Mouse (Mus musculus) gastrocnemius, postnatal 36 days (tissue): ENCODE measurements around the gene Sertad4. TPM values are rescaled to one million over a fixed set of nuclear protein-coding genes. Genes with fewer than 3 reads are reported as not detected.
A peak's percentile ranks its signal among the peaks of the same experiment; 100 is the strongest.

Source experiments
- DNase-seq, 2 experiments: peaks; one replicate each; pipeline ENCODE4 v3.0.0; 2022
- intact Hi-C: fragments of 180-260 bp; cut with DNase I; formaldehyde crosslinking; loops from one replicate; pipeline ENCODE4 v1.15.1; 2025
- total RNA-seq, 2 experiments: library from RNA; stranded (reverse); gene quantifications; 2 replicates each; pipeline ENCODE4 v1.2.3; 2021

Gene Sertad4
- total RNA-seq, 2 experiments from 2014 or later = 3.4 to 3.7 TPM

- intact Hi-C loops = no loop called here
- DNase-seq = no peak
These were observed 2.1 kb downstream of the Sertad4 start for GRCm38 (mm10) chr1:192853429-192853828.

GRCm38 (mm10) chr1:192852047-192852446 lies 3.5 kb downstream of the Sertad4 start:
- intact Hi-C loops = no loop called here
- no peak for DNase-seq

- DNase-seq = peak; percentile 38 to 42
- intact Hi-C loops = no loop called here
These were observed 3.9 kb downstream of the Sertad4 start for GRCm38 (mm10) chr1:192851640-192852039.

GRCm38 (mm10) chr1:192851126-192851525 lies 4.4 kb downstream of the Sertad4 start:
- DNase-seq = no peak
- intact Hi-C loops = no loop called here

- intact Hi-C loops = no loop called here
- no peak for DNase-seq
These were observed 5.9 kb downstream of the Sertad4 start for GRCm38 (mm10) chr1:192849616-192850015.

- no peak for DNase-seq
- intact Hi-C loops = no loop called here
These were observed 8.3 kb downstream of the Sertad4 start for GRCm38 (mm10) chr1:192847254-192847653.

GRCm38 (mm10) chr1:192841094-192841813 lies 14.3 kb downstream of the Sertad4 start:
- intact Hi-C loops = no loop called here
- no peak for DNase-seq

GRCm38 (mm10) chr1:192840655-192841054 lies 14.9 kb downstream of the Sertad4 start:
- intact Hi-C loops = no loop called here
- DNase-seq = no peak

- intact Hi-C loops = no loop called here
- DNase-seq = no peak
These were observed 20.3 kb downstream of the Sertad4 start for GRCm38 (mm10) chr1:192835211-192835681.

GRCm38 (mm10) chr1:192834361-192835210 lies 21.0 kb downstream of the Sertad4 start:
- intact Hi-C loops = no loop called here
- no peak for DNase-seq

GRCm38 (mm10) chr1:192833586-192833985 lies 22.0 kb downstream of the Sertad4 start:
- DNase-seq = no peak
- intact Hi-C loops = no loop called here

GRCm38 (mm10) chr1:192833097-192833496 lies 22.5 kb downstream of the Sertad4 start:
- intact Hi-C loops = no loop called here
- DNase-seq = no peak

GRCm38 (mm10) chr1:192832338-192832737 lies 23.2 kb downstream of the Sertad4 start:
- intact Hi-C loops = no loop called here
- no peak for DNase-seq

GRCm38 (mm10) chr1:192830444-192830843 lies 25.1 kb downstream of the Sertad4 start:
- intact Hi-C loops = no loop called here
- no peak for DNase-seq

GRCm38 (mm10) chr1:192828928-192829327 lies 26.6 kb downstream of the Sertad4 start:
- no peak for DNase-seq
- intact Hi-C loops = no loop called here

GRCm38 (mm10) chr1:192827955-192828354 lies 27.6 kb downstream of the Sertad4 start:
- intact Hi-C loops = no loop called here
- DNase-seq = no peak

- intact Hi-C loops = no loop called here
- no peak for DNase-seq
These were observed 29.8 kb downstream of the Sertad4 start for GRCm38 (mm10) chr1:192825746-192826145.

- DNase-seq = peak; percentile 34 to 44
- intact Hi-C loops = no loop called here
These were observed 32.7 kb downstream of the Sertad4 start for GRCm38 (mm10) chr1:192822652-192823525.

GRCm38 (mm10) chr1:192822309-192822651 lies 33.3 kb downstream of the Sertad4 start:
- intact Hi-C loops = no loop called here
- no peak for DNase-seq

- intact Hi-C loops = no loop called here
These were observed 37.2 kb downstream of the Sertad4 start for GRCm38 (mm10) chr1:192818334-192818733.

GRCm38 (mm10) chr1:192815789-192816188 lies 39.8 kb downstream of the Sertad4 start:
- intact Hi-C loops = no loop called here
- no peak for DNase-seq

More at GRCm38 (mm10) chr1:192818334-192818733, 37.2 kb downstream of the Sertad4 start:
- DNase-seq = no peak
